Mouse (Mus musculus) spleen, postnatal 14 days (tissue): ENCODE data around the gene Hao2.

Experiments
- DNase-seq, 2 experiments: peaks; one replicate each; pipeline ENCODE4 v3.0.0; 2021 to 2022; ENCODE audit warnings: low spot score in 2 of 2

The Hao2 gene

DNA sequence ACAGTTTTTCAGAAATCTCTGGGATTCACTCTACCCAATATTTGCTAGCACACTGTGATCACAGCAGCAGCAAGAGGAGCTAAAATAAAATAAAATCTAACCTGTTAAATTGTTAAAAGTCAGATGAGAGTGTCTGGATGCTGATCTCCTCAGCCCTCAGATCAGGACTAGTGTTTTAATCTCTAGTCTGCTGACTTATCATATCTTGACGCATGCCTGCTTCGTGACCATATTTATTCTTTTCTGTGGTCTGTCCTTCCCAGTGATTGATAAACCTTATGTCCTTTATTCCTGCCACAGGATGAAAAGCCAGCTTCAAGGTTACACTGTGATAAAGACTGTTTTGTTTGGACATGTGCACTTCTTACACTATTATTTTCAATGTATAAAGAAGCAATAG is 35.0 kb downstream of the Hao2 start:
- DNase-seq: no peak

DNA sequence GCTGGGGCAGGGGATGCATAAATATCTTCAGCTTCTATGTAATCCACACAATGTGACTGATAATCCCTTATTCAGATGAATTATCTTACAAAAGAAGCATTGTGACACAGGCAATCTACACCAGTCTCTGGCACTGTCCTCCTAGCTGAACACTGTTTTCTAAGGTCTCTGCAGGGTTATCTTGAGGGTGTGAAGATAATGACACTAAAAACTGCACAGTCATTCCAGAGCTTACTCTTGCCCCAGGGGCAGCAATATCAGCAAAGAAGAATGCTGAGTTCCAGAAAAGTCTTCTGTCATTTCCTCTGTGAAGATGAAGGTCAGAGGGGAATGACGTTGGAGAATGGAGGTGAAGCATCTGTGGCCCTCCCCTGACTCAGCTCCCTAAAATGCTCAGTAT is 36.1 kb downstream of the Hao2 start:
- no peak for DNase-seq

DNA sequence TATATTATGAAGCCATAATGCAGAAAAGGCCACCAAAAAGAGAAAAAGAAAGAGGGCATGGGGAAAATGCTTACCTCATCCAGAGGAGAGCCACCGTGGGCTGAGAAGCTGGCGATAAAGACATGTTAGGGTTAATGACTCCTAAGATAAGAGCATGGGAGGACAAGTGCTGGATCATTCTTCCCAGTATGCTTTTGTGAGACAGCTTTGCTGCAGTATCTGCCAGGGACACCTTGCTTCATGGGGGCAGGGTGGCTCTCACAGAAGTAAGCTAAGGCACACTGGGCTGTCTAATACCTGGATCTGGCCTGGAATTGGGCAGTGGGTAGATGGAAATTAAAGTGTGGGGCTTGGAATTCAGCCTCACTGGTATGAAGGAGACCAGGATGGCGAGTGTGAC is 37.9 kb downstream of the Hao2 start:
- no peak for DNase-seq

DNA sequence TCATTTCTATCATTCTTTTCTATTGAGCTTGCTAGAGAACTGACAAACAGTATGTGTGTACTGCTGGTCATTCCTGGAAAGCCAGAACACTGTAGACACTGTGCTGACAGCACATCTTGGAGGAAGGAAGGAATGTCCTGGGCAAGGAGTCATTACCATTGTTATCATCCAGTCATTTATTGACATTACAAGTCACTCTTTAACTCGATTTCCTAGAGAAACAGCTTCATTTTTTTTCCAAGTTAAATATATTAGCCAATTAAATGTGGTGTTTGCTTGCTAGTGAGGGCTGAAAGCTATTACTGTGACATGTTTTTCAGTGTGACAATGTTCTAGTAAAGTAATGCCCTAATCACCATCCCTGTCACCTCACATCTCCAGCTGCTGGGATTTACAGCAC is 39.4 kb downstream of the Hao2 start:
- DNase-seq: no peak

DNA sequence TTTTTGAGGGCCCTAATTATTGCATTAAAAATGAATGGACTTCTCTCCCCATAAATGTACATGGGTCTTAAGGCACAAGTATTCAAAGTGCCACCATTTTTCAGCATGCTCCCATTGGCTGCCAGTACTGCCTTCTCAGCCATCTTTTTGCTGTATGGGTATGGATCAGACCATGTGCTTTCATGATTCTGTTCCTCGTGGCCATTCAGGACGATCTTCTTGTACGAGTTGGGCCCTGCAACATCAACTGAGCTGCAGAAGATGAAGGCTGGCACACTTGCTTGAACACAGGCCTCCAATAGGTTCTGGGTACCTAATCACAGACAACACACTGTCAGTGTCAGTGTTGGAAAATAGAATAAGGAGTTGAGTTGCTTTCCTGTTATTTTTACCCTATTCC is 40.0 kb downstream of the Hao2 start:
- DNase-seq: no peak

DNA sequence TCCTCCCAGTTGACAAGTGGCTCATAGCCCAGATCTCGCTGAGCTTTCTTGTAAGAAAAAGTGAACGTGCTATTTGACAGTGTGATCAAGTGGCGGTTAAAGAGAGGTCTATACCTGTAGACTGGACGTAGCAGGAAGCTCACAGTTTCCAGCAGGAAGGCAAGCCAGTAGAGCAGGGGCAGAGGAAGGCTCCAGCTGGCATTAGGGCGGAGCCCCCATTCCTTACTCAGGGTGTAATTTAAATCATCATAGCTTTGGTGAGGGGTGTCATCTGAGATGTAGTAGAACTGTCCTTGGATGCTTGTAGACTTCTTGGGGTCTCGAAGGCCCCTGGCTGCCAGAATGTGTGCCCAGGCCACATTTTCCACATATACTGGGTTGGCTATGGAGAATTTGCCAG is 40.4 kb downstream of the Hao2 start:
- no peak for DNase-seq

DNA sequence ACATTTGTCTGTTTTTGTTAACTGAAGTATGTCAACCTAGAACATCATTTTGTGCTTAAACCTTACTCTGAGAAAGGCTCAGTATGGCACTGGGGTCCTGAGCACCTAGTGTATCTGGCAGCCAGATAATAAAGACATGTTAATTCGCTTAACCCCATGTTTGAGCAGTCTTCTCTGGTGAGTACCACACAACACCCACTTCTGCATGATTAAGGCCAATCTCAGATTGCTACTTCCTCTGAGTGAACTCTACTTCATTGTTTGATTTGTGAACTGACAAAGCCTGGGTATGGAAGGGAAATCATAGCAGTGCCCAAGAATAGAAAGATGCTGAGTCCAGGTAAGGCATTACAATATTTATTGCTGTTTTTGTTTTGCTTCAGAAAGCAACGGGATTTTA is 41.2 kb downstream of the Hao2 start:
- DNase-seq: no peak

DNA sequence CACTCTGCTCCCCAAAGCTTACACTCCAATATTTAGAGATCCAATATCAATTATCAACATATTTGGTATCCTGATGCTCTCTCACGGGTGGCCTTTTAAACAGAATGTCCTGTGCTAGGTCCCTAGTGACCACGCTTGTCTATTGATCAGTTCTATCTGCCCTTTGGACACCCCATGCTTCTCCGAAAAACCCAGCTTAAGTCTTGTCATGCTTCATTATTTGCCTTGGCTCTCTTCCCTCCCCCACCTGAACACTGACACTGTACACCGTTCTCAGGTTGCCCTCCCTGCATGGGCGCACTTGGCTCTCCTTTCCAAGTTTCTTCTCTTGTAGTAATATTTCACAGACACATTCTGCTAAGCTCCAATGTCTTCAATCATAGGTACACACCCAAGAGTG is 42.8 kb downstream of the Hao2 start:
- no peak for DNase-seq

DNA sequence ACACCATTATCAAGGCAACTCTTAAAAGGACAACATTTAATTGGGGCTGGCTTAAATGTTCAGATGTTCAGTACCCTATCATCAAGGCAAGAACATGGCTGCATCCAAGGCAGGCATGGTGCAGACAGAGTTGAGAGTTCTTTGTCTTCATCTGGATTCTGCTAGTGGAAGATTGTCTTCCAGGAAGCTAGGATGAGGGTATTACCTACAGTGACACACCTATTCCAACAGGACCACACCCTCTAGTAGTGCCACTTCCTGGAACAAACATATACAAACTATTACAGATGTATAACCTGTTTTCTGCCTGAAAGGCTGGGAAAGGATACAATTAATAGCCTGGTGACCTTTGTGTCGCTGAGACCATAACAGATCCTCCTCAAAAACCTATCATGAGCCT is 44.1 kb downstream of the Hao2 start:
- no peak for DNase-seq
